In the genomic region with DNA sequence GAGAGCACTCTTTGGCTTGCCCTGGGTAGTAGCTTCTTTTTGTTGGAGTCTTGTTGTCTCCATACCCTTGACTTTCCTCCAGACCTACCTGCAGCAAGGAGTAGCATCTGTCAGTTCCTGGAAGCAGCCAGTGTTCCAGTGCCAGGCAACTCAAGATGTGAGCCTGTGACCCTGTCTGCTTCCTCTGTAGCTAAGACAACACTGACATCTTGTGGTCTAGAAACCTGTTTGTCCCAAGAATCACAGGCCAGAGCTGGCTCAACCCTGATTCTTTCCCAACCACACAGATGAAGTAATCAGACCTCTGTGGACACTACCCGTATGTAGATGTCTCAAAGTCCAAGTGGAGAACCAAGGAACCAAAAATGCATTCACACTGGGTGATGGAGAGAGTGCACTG, we compare ENCODE assay signal across 9 mouse cellular contexts.
DNase-seq lines count a peak whose midpoint lies in the region; ATAC-seq lines count a peak whose summit lies in the region.
"Had no signal": no experiment of that assay in that cellular context is flagged by ENCODE, and none has a peak within 500 bp of the region (broad histone marks: within the 10 kb centered on the region; RNA-seq: fewer than 3 reads in every experiment).

No protein-coding gene starts in this region.

- no peaks in the 10 kb centered on the region for H3K27me3 ChIP-seq in hindbrain, embryonic 11.5 days (ENCODE audit: control insufficient read depth, insufficient read depth, low read length)
- H3K27me3 ChIP-seq in hindbrain, embryonic 10.5 days (ENCODE audit: insufficient read depth, poor library complexity, severe bottlenecking) = no peaks in the 10 kb centered on the region
- no peaks in the 10 kb centered on the region for H3K27me3 ChIP-seq in midbrain, embryonic 10.5 days (ENCODE audit: low read depth, poor library complexity, severe bottlenecking)
- H3K27me3 ChIP-seq: heart, embryonic 13.5 days had no signal

- H3K4me2 ChIP-seq in hindbrain, embryonic 11.5 days (replicated peaks; ENCODE audit: low read depth, low read length) = no peak overlapping the region
- H3K4me2 ChIP-seq: heart, embryonic 13.5 days had no signal

- H3K9ac ChIP-seq in hindbrain, embryonic 11.5 days (ENCODE audit: low read depth, low read length) = no peak overlapping the region
- H3K9ac ChIP-seq: heart, embryonic 13.5 days had no signal

- H3K9me3 ChIP-seq in hindbrain, embryonic 11.5 days (ENCODE audit: control insufficient read depth, low read length) = no peaks in the 10 kb centered on the region
- H3K9me3 ChIP-seq in hindbrain, embryonic 10.5 days = no peaks in the 10 kb centered on the region
- no peaks in the 10 kb centered on the region for H3K9me3 ChIP-seq in midbrain, embryonic 10.5 days (replicated peaks)
- H3K9me3 ChIP-seq: heart, embryonic 13.5 days had no signal

- H3K4me3 ChIP-seq in hindbrain, embryonic 11.5 days (ENCODE audit: low read depth, low read length) = no peak overlapping the region
- H3K4me3 ChIP-seq in hindbrain, embryonic 10.5 days = no peak overlapping the region
- H3K4me3 ChIP-seq in midbrain, embryonic 10.5 days = no peak overlapping the region
- H3K4me3 ChIP-seq: heart, embryonic 13.5 days had no signal

- no peaks in the 10 kb centered on the region for H3K36me3 ChIP-seq in hindbrain, embryonic 11.5 days (ENCODE audit: control insufficient read depth, insufficient read depth, low read length)
- no peaks in the 10 kb centered on the region for H3K36me3 ChIP-seq in hindbrain, embryonic 10.5 days
- H3K36me3 ChIP-seq in midbrain, embryonic 10.5 days = no peaks in the 10 kb centered on the region
- H3K36me3 ChIP-seq: heart, embryonic 13.5 days had no signal

- peak; percentile 34 for DNase-seq in hindbrain, embryonic 11.5 days (ENCODE audit: low spot score)
- DNase-seq in hindbrain, embryonic 10.5 days (ENCODE audit: low spot score) = no peak
- peak; percentile 39 for DNase-seq in Muller cell, postnatal 12 days (ENCODE audit: inconsistent ontology term)
- peak; percentile 35 for DNase-seq in embryo, embryonic 11 days
- peak; percentile 15 for DNase-seq in midbrain, embryonic 10.5 days (ENCODE audit: low spot score)
- no peak for DNase-seq in thymus, postnatal 0 days (ENCODE audit: low spot score)
- DNase-seq in urinary bladder, adult 2 months (ENCODE audit: low spot score) = no peak
- no peak for DNase-seq in kidney, adult 8-10 months

- no peak overlapping the region for H3K27ac ChIP-seq in hindbrain, embryonic 11.5 days (ENCODE audit: low read depth, low read length)
- H3K27ac ChIP-seq in hindbrain, embryonic 10.5 days = no peak overlapping the region
- H3K27ac ChIP-seq in midbrain, embryonic 10.5 days (replicated peaks) = no peak overlapping the region
- H3K27ac ChIP-seq: heart, embryonic 13.5 days had no signal

- WGBS in hindbrain, embryonic 11.5 days = 82% methylated on average over 1 of the region's 1 CpGs
- 78% methylated on average over 1 of the region's 1 CpGs for WGBS in hindbrain, embryonic 10.5 days
- 81% methylated on average over 1 of the region's 1 CpGs for WGBS in midbrain, embryonic 10.5 days

- peak; percentile 40; the same call in 1 of the 2 replicates for ATAC-seq in hindbrain, embryonic 11.5 days (ENCODE audit: low FRiP score)

- no peaks in the 10 kb centered on the region for H3K4me1 ChIP-seq in hindbrain, embryonic 11.5 days (replicated peaks; ENCODE audit: control insufficient read depth, insufficient read depth, low read length)
- H3K4me1 ChIP-seq in hindbrain, embryonic 10.5 days (replicated peaks) = no peaks in the 10 kb centered on the region
- H3K4me1 ChIP-seq in midbrain, embryonic 10.5 days = no peaks in the 10 kb centered on the region

Comparison
In these comparisons a context has a peak if more than half of its experiments do, and no peak if none do; other contexts are left out.
1. DNase-seq: peak in hindbrain, embryonic 11.5 days (single experiment), Muller cell, postnatal 12 days (single experiment), embryo, embryonic 11 days (single experiment) and midbrain, embryonic 10.5 days (single experiment); none in hindbrain, embryonic 10.5 days (single experiment), thymus, postnatal 0 days (single experiment), urinary bladder, adult 2 months (single experiment) and kidney, adult 8-10 months (0 of 2).